Mouse (Mus musculus): Measurements from ENCODE around the gene Grb2.
"Not testable (repeated sequence)": the region's sequence is repeated elsewhere in the genome, so short reads cannot be mapped to it uniquely, and the experiment has no call there.

Grb2 gene

DNA sequence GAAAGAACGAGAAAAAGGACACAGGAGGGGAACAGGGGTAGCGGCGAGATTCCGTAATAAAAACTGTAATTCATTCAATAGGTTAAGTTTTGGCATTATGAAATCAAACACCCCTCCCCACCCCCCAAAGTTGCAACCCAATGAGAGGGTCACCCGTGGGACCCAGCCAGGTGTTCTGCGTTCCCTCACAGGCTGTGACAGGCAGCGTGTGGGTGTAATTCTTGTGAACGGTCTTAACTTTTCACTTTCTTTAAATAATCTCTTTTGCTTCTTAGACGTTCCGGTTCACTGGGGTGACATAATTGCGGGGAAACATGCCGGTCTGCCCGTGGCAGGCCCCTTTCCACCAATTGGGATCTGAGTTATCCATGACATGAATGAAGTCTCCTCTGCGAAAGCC, 62.9 kb downstream of the Grb2 start:
- DNase-seq (ENCODE audit: low spot score), result not testable (repeated sequence)

DNA sequence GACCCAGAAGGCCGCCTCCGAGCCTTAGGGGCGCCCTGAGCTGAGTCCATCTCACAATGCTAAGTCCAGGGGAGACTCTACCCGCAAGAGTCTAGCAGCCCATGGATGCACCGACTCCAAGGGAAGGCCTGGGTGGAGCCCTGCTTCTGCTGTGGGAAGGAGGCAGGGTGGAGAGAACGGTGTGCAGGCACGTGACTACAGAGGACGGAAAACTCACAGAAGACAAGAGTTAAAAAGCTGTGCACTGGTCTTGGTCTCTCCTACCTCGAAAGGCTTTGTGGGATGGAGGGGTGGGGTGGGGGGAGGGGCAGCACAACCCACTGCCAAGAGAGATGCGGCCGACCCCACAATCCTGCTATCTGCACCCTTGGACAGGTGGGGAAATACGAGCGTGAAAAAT, 64.1 kb downstream of the Grb2 start:
- DNase-seq (ENCODE audit: low spot score), result no peak

DNA sequence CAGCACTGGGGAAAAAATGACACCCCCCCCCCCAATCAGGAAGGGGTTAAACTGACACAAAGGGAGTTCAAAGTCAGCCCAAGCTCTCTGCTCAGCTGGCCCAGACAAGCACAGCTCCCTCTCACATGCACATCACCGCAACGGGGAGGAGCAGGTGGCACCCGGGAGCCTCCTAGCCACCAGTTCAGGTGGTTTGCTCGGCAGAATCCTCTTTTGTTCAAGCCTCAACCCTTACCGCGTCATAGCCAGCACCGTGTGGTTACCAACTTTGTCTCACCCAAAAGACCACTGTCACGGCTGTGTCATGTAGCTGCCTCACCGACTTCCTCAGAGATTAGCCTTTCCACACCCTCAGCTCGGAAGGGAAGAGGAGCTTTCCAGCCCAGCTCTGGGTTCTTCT, 65.1 kb downstream of the Grb2 start:
- DNase-seq (ENCODE audit: low spot score), result no peak

DNA sequence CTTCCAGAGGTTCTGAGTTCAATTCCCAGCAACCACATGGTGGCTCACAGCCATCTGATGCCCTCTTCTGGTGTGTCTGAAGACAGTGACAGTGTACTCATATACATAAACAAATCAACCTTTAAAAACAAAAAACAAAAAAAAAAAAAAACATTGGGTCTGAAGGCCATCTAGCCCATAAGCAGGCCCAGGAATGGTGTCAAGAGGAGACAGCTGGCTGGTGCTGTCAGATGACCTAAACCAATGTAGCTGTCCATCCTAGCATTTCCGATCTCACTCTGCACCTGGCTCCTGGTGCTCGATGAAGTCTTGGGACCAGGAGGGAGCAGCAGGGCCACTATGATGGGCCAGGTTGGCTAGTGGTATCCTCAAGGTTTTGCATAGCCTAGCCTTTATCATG, 65.7 kb downstream of the Grb2 start:
- no peak for DNase-seq (ENCODE audit: low spot score)

DNA sequence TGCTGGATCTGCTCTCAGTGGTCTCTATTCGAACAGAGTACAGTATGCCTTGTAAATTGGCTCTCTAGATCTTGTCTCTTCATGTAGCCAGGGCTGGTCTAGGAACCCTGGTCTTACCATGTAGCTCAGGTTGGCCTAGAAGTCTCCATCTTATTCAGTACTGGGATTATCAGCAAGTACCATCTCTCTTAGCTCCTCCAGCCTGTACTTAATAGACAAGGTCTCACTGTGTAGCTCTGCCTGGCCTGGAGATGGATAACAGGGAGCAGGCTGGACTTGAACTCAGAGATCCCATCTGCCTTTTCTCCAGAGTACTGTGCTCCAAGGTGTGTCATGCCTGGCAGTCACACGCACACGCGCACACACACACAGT, 66.7 kb downstream of the Grb2 start:
- no peak for DNase-seq (ENCODE audit: low spot score)

DNA sequence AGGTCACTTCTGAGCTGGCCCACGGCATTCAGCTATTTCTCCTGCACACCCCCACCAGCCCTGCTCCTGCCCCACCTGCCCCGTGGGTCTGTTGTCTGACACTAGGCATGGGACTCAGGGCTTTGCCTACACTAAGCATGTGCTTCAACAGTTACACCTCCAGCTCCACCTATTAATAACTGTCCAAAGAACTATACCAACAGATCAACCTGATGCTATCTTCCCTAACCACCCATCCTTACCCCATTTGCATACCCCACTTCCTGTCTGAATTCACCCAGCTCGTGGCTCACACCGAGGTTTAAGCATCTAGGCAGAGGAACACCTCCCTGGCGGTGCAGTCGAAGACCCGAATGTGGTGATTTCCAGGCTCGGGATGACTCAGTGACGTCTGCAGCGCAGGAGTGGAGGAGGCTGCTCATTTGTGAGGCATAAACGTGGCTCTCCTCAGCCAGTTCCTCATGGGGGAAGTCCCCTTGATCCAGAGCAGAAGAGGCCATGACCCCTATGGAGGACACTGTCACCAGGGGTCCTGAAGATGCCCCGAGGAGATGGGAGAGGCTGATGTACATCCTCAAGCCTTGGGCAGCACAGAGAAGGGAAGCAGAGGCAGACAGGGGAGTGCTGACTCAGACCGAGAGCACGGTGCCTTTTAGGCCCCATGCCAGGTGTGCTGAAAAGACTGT, 67.3 kb downstream of the Grb2 start:
- no peak for DNase-seq (ENCODE audit: low spot score)

DNA sequence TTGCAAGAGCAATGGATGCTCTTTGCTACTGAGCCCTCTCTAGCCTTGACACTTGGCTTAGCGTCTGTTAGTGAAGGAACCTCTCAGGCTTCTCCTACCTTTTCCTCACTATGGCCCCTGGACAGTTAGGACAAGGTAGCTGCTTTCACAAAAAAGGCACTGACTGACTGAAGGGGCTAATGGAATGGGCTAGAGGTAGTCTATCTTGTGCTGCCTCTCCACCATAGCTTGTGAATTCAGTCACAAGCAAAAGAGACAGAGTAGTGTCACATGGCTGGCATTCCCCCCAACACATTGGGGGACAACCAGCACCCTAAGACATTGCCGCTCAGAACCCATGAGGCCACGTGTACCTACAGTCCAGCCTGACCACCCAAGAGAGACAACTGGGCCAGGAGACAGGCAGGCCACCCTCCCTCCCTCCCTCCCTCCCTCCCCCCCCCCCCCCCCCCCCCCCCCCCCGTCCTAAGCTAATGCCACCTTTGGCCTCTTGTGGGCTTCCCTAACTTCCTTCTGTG, 68.0 kb downstream of the Grb2 start:
- no peak for DNase-seq (ENCODE audit: low spot score)

DNA sequence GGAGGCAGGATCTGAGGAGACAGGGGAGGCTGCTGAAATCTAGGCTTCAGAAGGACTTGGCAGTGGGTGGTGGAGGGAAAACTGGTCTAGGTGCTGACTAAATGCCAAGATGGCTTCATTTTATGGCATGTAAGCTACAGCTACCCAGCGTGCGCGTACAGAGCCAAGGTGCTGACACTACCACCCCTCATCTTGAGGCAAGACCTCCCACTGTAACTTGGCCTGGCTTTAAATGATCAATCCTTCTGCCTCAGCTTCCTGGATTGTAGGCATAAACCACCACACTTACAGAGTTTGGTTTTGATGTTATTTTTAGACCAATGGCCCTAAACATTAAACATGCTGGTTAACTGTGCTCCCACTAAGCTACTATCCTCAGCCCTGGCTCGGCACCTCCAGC, 68.9 kb downstream of the Grb2 start:
- DNase-seq (ENCODE audit: low spot score), result no peak

DNA sequence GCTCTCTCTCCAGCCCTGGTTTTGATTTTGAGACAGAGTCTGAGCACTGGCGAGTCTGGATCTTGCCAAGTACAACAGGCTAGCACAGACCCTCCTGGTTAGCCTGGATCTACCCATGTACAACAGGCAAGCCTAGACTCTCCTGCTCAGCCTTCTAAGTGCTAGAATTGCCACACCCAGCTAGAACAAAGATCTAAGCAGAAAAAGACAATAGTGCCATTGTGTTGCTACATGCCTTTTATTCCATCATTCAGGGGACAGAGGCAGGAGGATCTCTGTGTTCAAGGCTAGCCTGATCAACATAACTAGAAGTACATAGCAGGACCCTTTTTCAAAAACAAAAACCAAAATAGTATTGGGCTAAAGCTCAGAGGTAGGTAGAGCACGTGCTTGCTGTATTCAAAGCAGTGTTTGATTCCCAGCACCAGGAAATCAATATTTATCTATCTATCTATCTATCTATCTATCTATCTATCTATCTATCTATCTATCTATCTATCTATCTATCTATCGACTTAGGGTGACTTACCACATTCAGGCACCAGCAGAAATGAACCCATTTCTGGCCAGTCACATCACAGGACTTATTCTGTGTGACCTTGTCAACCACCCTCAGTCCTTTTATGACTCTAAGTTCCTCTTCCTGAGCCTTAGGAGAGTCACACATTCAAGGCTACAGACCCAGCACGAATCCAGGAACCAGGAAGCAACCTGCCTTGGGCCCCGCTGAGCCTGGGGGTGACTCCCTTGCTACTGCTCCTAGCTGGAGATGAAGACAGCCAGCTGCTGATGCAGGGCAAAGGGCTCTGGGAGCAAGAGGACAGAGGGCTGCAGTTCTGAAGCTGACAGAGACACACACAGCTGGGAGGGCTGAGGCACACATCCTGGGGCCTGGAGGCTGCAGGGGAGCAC, 69.6 kb downstream of the Grb2 start:
- DNase-seq (ENCODE audit: low spot score), result no peak

DNA sequence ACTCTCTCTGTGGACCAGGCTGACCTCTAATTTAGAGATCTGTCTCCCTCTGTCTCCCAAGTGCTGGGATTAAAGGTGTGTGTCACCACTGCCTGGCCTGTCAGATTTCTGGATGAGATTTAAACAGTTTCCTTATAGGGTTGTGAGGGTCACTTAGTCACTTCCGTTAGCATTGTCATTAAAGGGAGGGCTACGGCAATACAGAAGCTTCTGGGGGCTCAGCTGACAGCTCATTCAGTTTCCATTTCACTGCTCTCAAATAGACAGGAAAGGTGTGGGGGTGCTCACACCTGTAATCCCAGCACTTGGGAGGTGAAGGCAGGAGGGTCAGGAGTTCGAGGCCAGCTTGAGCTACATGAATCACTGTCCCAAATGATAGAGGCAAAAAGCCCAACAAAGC, 71.4 kb downstream of the Grb2 start:
- DNase-seq (ENCODE audit: low spot score), result no peak

DNA sequence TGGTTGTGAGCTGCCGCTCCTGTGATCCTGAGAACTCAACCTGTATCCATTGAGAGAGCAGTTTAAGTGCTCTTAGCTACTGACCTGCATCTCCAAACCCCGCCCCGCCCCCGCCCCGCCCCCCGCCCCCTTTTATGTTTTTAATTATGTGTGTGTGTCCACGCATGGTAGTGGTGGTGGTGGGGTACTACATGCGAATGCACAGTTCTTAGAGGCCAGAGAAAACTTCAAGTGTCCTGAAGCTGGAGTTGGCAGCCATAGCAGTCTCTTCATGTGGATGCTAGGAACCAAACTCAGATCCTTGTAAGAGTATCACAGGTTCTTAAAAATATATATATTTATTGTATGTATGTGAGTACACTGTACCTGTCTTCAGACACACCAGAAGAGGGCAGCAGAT, 72.9 kb downstream of the Grb2 start:
- DNase-seq (ENCODE audit: low spot score), result no peak

DNA sequence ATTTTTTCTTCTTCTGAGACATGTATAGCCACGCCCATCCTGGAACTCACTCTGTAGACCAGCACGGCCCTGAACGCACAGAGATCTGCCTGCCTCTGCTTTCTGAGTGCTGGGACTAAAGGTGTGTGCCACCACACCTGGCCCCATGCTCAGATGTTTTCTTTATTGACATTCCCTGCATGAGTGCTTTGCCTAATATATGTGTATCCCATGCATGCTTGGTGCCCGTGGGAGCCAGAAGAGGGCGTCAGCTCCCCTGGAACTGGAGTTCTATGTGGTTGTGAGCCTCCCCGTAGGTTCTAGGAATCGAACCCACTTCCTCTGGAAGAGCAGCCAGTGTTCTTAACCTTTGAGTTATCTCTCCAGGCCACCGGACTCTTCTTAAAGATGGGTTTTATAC, 73.4 kb downstream of the Grb2 start:
- no peak for DNase-seq (ENCODE audit: low spot score)

DNA sequence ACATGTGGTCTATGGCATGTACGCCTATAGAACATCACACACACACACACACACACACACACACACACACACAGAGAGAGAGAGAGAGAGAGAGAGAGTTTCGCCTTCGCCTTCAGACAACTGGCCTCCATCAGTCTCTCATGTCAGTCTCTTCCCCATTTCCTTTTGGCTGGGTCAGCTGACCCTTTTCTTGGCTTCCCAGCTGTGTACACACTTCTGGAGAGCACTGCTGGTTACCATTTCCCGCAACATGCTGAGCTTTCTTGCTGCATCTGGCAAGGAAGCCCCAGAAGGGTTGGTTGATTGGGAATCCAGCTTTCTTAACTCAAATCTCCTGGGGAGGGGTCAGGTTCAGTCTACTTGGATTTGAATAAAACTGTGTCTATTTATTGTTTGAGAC, 74.3 kb downstream of the Grb2 start:
- DNase-seq (ENCODE audit: low spot score), result peak; percentile 62

DNA sequence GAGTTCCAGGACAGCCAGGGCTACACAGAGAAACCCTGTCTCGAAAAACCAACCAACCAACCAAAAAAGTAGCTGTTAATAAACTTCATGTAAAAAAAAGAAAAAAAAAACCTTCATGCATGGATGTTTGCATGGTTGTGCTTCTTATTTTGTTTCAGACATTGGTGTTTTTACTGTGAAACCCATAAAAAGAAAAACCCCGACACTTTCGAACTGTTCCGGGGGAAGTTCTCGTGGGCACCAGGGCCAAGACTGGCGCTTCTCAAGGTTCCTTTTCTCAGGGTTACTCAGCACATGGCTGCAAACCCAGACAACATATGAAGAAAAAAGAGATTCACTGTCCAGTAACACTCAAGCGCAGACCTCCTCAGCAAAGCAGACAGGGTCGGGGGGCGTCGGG, 75.5 kb downstream of the Grb2 start:
- DNase-seq (ENCODE audit: low spot score), result no peak

DNA sequence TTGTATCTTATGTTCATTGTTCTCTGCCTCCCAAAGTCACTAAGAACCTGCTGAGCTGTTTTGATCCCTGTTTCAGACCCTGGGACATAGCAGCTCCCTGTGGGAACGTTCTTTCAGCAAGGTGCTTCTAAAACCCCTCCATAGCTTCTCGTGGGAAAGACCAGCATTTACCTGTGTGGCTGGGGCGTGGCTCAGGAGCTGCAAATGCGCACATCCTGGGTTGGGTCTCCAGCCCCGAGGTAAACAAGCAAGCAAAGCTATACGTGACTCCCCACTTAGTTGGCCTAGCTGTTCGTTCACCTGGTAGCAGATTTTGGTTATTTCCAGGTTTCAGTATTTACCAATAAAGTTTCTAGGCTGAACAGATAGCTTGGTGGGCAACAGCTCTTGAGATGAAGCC, 76.2 kb downstream of the Grb2 start:
- no peak for DNase-seq (ENCODE audit: low spot score)

DNA sequence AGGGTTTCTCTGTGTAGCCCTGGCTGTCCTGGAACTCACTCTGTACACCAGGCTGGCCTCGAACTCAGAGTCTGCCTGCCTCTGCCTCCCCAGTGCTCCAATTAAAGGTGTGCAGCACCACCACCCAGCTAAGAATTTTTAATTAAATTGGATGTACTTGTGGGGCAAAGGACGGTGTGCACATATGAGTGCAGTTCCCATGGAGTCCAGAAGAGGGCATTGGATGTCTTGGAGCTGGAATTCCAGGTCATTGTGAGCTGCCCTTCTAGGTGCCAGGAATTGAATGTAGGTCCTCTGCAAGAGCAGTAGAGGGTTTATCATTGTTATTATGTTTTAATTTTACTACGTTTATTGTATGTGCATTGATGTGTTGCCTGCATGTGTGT, 76.9 kb downstream of the Grb2 start:
- DNase-seq (ENCODE audit: low spot score), result peak; percentile 52

DNA sequence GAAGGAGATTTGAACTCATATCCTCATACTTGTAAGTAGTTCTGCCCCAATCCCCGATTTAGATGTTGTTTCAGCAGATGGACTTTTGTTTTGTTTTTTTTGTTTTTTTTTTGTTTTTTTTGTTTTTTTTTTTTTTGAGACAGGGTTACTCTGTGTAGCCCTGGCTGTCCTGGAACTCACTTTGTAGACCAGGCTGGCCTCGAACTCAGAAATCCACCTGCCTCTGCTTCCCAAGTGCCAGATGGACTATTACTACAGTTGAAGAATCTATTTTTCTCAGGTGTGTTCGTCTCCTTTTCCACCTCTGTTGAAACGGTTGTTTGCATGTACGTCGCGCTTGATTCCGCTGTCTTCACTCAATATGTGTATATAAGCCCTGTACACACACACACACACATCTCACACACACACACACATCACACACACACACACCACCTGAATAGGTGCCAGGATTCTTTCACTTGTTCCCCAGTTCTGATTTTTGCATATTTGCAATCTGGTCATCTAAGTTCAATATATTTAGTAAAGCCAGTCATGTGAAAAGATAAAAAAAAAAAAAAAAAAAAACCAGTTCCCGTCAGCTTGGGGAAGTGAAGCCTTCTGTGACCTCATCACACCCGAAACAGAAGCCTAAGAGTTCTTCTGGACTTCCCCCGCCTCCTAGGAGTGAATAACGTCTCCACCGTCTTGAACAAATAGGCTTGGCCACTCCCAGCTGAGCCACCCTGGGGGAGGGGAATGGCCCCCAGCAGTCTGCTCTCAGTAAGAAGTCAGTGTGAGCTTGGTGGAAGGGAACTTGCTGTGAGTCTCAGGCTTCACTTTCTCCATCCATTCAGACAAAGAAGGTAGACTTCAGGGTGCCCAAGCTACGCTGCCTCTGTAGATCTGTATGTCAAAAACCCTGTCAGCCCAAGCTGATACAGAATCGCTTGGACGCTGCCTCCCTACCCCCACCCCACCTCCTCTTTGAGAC, 77.6 kb downstream of the Grb2 start:
- DNase-seq (ENCODE audit: low spot score), result peak; percentile 52

DNA sequence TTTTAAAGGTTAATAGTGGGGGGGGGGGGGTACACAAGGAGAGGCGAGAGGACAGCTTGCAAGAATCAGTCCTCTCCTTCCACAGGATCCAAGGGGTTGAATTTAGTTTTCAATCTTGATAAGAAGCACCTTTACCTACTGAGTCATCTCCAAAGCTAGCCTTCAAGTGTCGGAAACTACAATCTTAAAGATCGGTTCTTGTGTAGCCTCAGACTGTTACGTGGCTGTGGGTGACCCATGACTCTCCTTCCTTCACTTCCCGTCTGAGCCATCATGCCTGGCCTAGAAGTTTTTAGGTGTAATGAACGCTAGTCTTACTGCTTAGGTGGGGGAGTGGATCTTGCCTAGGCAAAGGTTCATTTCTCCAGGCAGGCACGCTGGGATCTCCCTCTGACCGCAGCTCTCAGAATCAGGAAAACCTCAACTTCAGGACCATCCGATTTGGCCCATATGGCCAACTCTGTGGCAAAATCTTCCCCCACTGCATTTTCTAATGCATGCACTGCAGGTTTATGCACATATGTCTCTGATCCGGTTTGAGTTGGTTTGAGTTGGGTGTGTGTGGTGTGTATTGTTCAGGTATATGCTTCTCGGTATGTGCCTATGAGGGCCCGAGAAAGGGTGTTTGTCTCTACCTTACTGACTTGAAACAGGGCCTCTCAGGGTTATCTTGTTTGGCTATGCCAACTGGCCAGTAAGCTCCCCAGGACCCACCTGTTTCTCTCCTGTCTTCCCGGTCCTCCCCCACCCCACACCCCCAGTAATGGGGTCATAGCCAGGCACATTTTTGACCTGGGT, 78.5 kb downstream of the Grb2 start:
- no peak for DNase-seq (ENCODE audit: low spot score)

DNA sequence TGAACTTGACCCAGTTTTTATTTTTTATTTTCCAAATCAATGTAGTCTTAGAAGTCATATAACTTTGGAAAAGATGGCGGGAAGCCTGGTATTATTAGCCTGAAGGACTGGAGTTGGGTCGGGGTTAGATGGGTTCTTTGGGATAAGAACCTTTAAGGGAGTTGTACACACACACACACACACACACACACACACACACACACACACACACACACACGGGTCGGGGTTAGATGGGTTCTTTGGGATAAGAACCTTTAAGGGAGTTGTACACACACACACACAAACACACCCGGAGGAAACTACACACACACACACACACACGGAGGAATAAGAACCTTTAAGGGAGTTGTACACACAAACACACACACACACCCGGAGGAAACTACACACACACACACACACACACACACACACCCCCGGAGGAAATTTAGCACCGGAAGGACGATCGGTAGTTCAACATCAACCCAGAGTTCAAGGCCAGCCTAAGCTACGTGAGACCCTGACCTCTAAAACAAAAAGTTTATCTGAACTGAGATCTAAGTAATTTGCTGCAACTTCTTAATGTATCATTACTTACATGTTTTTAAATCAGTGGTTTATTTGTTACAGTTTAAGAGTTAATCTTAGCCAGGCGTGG, 79.8 kb downstream of the Grb2 start:
- DNase-seq (ENCODE audit: low spot score), result no peak

DNA sequence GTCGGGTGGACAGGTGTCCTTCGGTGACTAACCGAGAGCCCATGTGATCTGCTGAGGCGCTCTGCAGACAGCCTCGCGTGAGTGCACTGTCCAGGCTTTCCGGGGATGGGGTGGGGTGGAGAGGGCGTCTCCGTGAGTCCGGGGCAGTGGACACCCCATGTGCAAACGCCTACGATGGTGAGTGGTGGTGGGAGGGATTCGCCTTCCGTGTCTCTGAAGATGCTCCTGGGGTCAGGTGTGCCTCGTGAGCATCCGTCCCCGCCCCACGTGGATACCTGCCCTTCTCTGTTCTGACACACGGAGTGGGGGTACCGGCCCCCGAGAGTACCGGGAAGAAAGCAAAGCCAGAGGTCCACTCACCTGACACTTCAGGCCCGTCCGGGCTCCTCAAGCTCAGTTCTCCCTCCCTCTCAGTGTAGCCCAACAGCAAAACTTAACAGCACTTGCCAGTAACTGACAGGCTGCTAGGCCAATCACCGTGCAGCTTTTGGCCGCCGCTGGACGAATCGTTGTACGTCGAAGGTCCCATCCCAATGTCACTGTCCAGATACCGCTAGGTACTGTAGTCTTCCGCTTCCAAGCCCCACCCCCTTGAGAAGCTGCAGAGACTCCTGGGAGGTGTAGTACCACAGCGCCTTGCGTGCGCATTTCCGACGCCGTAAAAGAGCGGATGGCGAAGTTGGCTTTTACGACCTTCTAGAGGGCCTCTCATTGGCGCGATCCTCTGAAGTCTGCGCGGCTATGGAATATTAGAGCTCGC, 80.5 kb downstream of the Grb2 start, which contains the start of gene Slc25a19:
Gene Slc25a19, minus strand, starts transcription at position 591 of the 760 bp plus-strand sequence.
- DNase-seq (ENCODE audit: low spot score), result peak; percentile 100

Data from adipocyte (in vitro differentiated cells).